10 mouse cellular contexts compared by ENCODE assay signal in the genomic region with DNA sequence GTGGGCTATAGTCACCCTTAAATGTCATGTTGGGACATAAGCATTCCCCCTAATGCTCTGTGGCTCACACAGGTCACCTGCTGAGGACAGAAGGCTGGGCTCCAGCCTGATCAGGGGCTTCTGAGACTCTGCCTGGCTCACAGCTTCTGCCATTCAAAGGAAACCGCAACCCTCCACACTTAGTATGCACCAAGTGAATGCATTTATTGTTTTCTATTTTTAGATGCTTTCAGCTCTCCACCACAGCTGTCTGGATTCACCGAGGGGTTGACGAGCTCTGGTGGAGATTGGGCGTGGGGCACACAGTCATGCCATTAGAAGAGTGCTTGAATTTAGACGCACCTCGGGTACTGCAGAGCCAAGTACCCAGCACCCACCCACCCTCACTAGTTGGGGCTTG. TPM values are rescaled to one million over a fixed set of nuclear protein-coding genes. Genes with fewer than 3 reads are reported as not detected.
DNase-seq lines count a peak whose midpoint lies in the region; ATAC-seq lines count a peak whose summit lies in the region.
"Had no signal": no experiment of that assay in that cellular context is flagged by ENCODE, and none has a peak within 500 bp of the region (broad histone marks: within the 10 kb centered on the region; RNA-seq: fewer than 3 reads in every experiment).

No protein-coding gene starts in this region.

- no peaks in the 10 kb centered on the region for H3K9me3 ChIP-seq in kidney, embryonic 16.5 days (ENCODE audit: low read length)
- no peaks in the 10 kb centered on the region for H3K9me3 ChIP-seq in embryonic facial prominence, embryonic 10.5 days
- no peaks in the 10 kb centered on the region for H3K9me3 ChIP-seq in hindbrain, embryonic 16.5 days (ENCODE audit: control insufficient read depth, low read length)
- H3K9me3 ChIP-seq in midbrain, embryonic 14.5 days (ENCODE audit: control insufficient read depth, low read length), result no peaks in the 10 kb centered on the region

- H3K9ac ChIP-seq in kidney, embryonic 16.5 days (replicated peaks; ENCODE audit: low read length), result peak overlapping the region; percentile 92
- peak overlapping the region; percentile 74 for H3K9ac ChIP-seq in hindbrain, embryonic 16.5 days (ENCODE audit: low read depth, low read length)
- peak overlapping the region; percentile 94 for H3K9ac ChIP-seq in midbrain, embryonic 14.5 days (replicated peaks; ENCODE audit: low read length)

- H3K36me3 ChIP-seq in kidney, embryonic 16.5 days (ENCODE audit: insufficient read depth, low read length), result peaks cover 6% of the 10 kb centered on the region
- H3K36me3 ChIP-seq in embryonic facial prominence, embryonic 10.5 days (replicated peaks), result peaks cover 44% of the 10 kb centered on the region
- H3K36me3 ChIP-seq in hindbrain, embryonic 16.5 days (ENCODE audit: control insufficient read depth, insufficient read depth, low read length), result 0 out of 2 replicates have a peak, but pooled peaks cover 3% of the 10 kb centered on the region
- H3K36me3 ChIP-seq in midbrain, embryonic 14.5 days (ENCODE audit: control insufficient read depth, insufficient read depth, low read length), result peaks cover 26% of the 10 kb centered on the region

- H3K4me3 ChIP-seq in kidney, embryonic 16.5 days (ENCODE audit: low read length), result peak overlapping the region; percentile 78
- peak overlapping the region; percentile 91 for H3K4me3 ChIP-seq in embryonic facial prominence, embryonic 10.5 days
- H3K4me3 ChIP-seq in hindbrain, embryonic 16.5 days (ENCODE audit: low read length), result peak overlapping the region; percentile 65
- H3K4me3 ChIP-seq in midbrain, embryonic 14.5 days (replicated peaks; ENCODE audit: low read depth, low read length), result peak overlapping the region; percentile 89

- peak overlapping the region; percentile 97 for H3K4me2 ChIP-seq in kidney, embryonic 16.5 days (replicated peaks; ENCODE audit: low read depth, low read length)
- H3K4me2 ChIP-seq in hindbrain, embryonic 16.5 days (ENCODE audit: low read length), result peak overlapping the region; percentile 96
- peak overlapping the region; percentile 97 for H3K4me2 ChIP-seq in midbrain, embryonic 14.5 days (ENCODE audit: low read length)

- ATAC-seq in kidney, embryonic 16.5 days (ENCODE audit: low FRiP score, low TSS enrichment), result no peak
- no peak for ATAC-seq in hindbrain, embryonic 16.5 days
- no peak for ATAC-seq in midbrain, embryonic 14.5 days (ENCODE audit: low FRiP score, low TSS enrichment)
- ATAC-seq in megakaryocyte progenitor cell, adult 5-6 weeks (replicated peaks; ENCODE audit: poor library complexity), result no peak

- DNase-seq in kidney, postnatal 4 days, result no peak
- DNase-seq in embryonic facial prominence, embryonic 10.5 days (ENCODE audit: low spot score), result no peak
- DNase-seq in midbrain, embryonic 14.5 days, result peak; percentile 55
- no peak for DNase-seq in layer of hippocampus, adult 8-10 months (ENCODE audit: low spot score in 2 of 2)
- no peak for DNase-seq in cerebellum, adult 9-10 months

- WGBS in kidney, embryonic 16.5 days, result 7% methylated on average over 6 of the region's 6 CpGs
- WGBS in embryonic facial prominence, embryonic 10.5 days, result 15% methylated on average over 6 of the region's 6 CpGs
- WGBS in hindbrain, embryonic 16.5 days, result 5% methylated on average over 6 of the region's 6 CpGs
- WGBS in midbrain, embryonic 14.5 days, result 2% methylated on average over 6 of the region's 6 CpGs

- peak overlapping the region; percentile 29; the same call in 1 of the 2 replicates for H3K27ac ChIP-seq in kidney, embryonic 16.5 days (ENCODE audit: low read length)
- H3K27ac ChIP-seq in embryonic facial prominence, embryonic 10.5 days (replicated peaks), result peak overlapping the region; percentile 98
- H3K27ac ChIP-seq in hindbrain, embryonic 16.5 days (ENCODE audit: low read depth, low read length), result peak overlapping the region; percentile 90
- peak overlapping the region; percentile 97 for H3K27ac ChIP-seq in midbrain, embryonic 14.5 days (replicated peaks; ENCODE audit: low read depth, low read length)

- no peaks in the 10 kb centered on the region for H3K27me3 ChIP-seq in kidney, embryonic 16.5 days (ENCODE audit: insufficient read depth, low read length)
- H3K27me3 ChIP-seq in embryonic facial prominence, embryonic 10.5 days (replicated peaks; ENCODE audit: low read depth, poor library complexity, severe bottlenecking), result 0 out of 2 replicates have a peak, but pooled peaks cover under 1% of the 10 kb centered on the region
- H3K27me3 ChIP-seq in hindbrain, embryonic 16.5 days (replicated peaks; ENCODE audit: control insufficient read depth, insufficient read depth, low read length), result no peaks in the 10 kb centered on the region
- no peaks in the 10 kb centered on the region for H3K27me3 ChIP-seq in midbrain, embryonic 14.5 days (ENCODE audit: control insufficient read depth, insufficient read depth, low read length)

- H3K4me1 ChIP-seq in kidney, embryonic 16.5 days (ENCODE audit: insufficient read depth, low read length), result peaks cover 32% of the 10 kb centered on the region
- H3K4me1 ChIP-seq in embryonic facial prominence, embryonic 10.5 days, result peaks cover 48% of the 10 kb centered on the region
- H3K4me1 ChIP-seq in hindbrain, embryonic 16.5 days (ENCODE audit: control insufficient read depth, insufficient read depth, low read depth, low read length), result peaks cover 29% of the 10 kb centered on the region
- H3K4me1 ChIP-seq in midbrain, embryonic 14.5 days (ENCODE audit: control insufficient read depth, insufficient read depth, low read length), result peaks cover 28% of the 10 kb centered on the region

RNA-seq across cellular contexts. Expression of a gene that starts 1.0 kb away (rescaled TPM):
- polyA plus RNA-seq in kidney, embryonic 16.5 days (2015; fragmentation: Nextera tagmentation; extraction: Ambion mirVana), result 7.9 and 8.2 TPM in 2 replicates
- 9.3 and 12.3 TPM in 2 replicates for polyA plus RNA-seq in embryonic facial prominence, embryonic 10.5 days (2016; fragmentation: Nextera tagmentation; extraction: Ambion mirVana)
- polyA plus RNA-seq in hindbrain, embryonic 16.5 days (2015; fragmentation: Nextera tagmentation; extraction: Ambion mirVana), result 10.4 and 11.2 TPM in 2 replicates
- polyA plus RNA-seq in midbrain, embryonic 14.5 days (2014; fragmentation: Nextera tagmentation; extraction: Ambion mirVana), result 14.9 and 16.7 TPM in 2 replicates
- total RNA-seq in layer of hippocampus, adult 8-10 months (2022), result 1 to 10 TPM; 1.2 to 2.3 (median 1.5) TPM
- 3,382 and 3,510 TPM in 2 replicates for total RNA-seq in megakaryocyte progenitor cell, adult 5-6 weeks (2015)
- 738 and 1,001 TPM in 2 replicates for total RNA-seq in megakaryocyte progenitor cell, adult 5-6 weeks (2017)

RNA-seq across cellular contexts. Expression of a gene that starts 1.1 kb away (rescaled TPM):
- polyA plus RNA-seq in kidney, embryonic 16.5 days (2015; fragmentation: Nextera tagmentation; extraction: Ambion mirVana), result 72.7 and 78.6 TPM in 2 replicates
- 123 and 139 TPM in 2 replicates for polyA plus RNA-seq in embryonic facial prominence, embryonic 10.5 days (2016; fragmentation: Nextera tagmentation; extraction: Ambion mirVana)
- polyA plus RNA-seq in hindbrain, embryonic 16.5 days (2015; fragmentation: Nextera tagmentation; extraction: Ambion mirVana), result 387 and 426 TPM in 2 replicates
- polyA plus RNA-seq in midbrain, embryonic 14.5 days (2014; fragmentation: Nextera tagmentation; extraction: Ambion mirVana), result 342 and 375 TPM in 2 replicates
- total RNA-seq in layer of hippocampus, adult 8-10 months (2022), result 10 to 100 TPM; 34.6 to 41.0 (median 38.0) TPM
- total RNA-seq in megakaryocyte progenitor cell, adult 5-6 weeks (2015), result 39.0 and 41.2 TPM in 2 replicates
- 93.9 and 96.9 TPM in 2 replicates for total RNA-seq in megakaryocyte progenitor cell, adult 5-6 weeks (2017)

RNA-seq across cellular contexts. Expression of a gene that starts 12.7 kb away (rescaled TPM):
- 0.60 and 0.76 TPM in 2 replicates for polyA plus RNA-seq in kidney, embryonic 16.5 days (2015; fragmentation: Nextera tagmentation; extraction: Ambion mirVana)
- 0.20 TPM in 1 of 2 replicates, not detected in the other for polyA plus RNA-seq in embryonic facial prominence, embryonic 10.5 days (2016; fragmentation: Nextera tagmentation; extraction: Ambion mirVana)
- 0.26 and 0.32 TPM in 2 replicates for polyA plus RNA-seq in hindbrain, embryonic 16.5 days (2015; fragmentation: Nextera tagmentation; extraction: Ambion mirVana)
- polyA plus RNA-seq in midbrain, embryonic 14.5 days (2014; fragmentation: Nextera tagmentation; extraction: Ambion mirVana), result not detected in 2 replicates
- total RNA-seq in layer of hippocampus, adult 8-10 months (2022), result not detected
- 6,143 and 8,228 TPM in 2 replicates for total RNA-seq in megakaryocyte progenitor cell, adult 5-6 weeks (2015)
- 2,359 and 2,989 TPM in 2 replicates for total RNA-seq in megakaryocyte progenitor cell, adult 5-6 weeks (2017)
- total RNA-seq: layer of hippocampus, postnatal 10 days had no signal
- polyA plus RNA-seq: urinary bladder, adult 2 months had no signal

RNA-seq across cellular contexts. Expression of a gene that starts 17.3 kb away (rescaled TPM):
- not detected in 2 replicates for polyA plus RNA-seq in kidney, embryonic 16.5 days (2015; fragmentation: Nextera tagmentation; extraction: Ambion mirVana)
- polyA plus RNA-seq in embryonic facial prominence, embryonic 10.5 days (2016; fragmentation: Nextera tagmentation; extraction: Ambion mirVana), result not detected in 2 replicates
- not detected in 2 replicates for polyA plus RNA-seq in hindbrain, embryonic 16.5 days (2015; fragmentation: Nextera tagmentation; extraction: Ambion mirVana)
- polyA plus RNA-seq in midbrain, embryonic 14.5 days (2014; fragmentation: Nextera tagmentation; extraction: Ambion mirVana), result not detected in 2 replicates
- total RNA-seq in layer of hippocampus, adult 8-10 months (2022), result under 1 TPM in 1 of 4 experiments, not detected in 3; 0.39 TPM
- total RNA-seq in megakaryocyte progenitor cell, adult 5-6 weeks (2015), result 0.49 and 0.56 TPM in 2 replicates
- 1.2 TPM in 1 of 2 replicates, not detected in the other for total RNA-seq in megakaryocyte progenitor cell, adult 5-6 weeks (2017)
- total RNA-seq: layer of hippocampus, postnatal 10 days had no signal

RNA-seq across cellular contexts. Expression of a gene that starts 19.1 kb away (rescaled TPM):
- 431 and 491 TPM in 2 replicates for polyA plus RNA-seq in kidney, embryonic 16.5 days (2015; fragmentation: Nextera tagmentation; extraction: Ambion mirVana)
- polyA plus RNA-seq in embryonic facial prominence, embryonic 10.5 days (2016; fragmentation: Nextera tagmentation; extraction: Ambion mirVana), result 406 and 416 TPM in 2 replicates
- polyA plus RNA-seq in hindbrain, embryonic 16.5 days (2015; fragmentation: Nextera tagmentation; extraction: Ambion mirVana), result 61.2 and 79.2 TPM in 2 replicates
- 47.5 and 74.0 TPM in 2 replicates for polyA plus RNA-seq in midbrain, embryonic 14.5 days (2014; fragmentation: Nextera tagmentation; extraction: Ambion mirVana)
- 10 to 100 TPM; 67.7 to 76.4 (median 73.7) TPM for total RNA-seq in layer of hippocampus, adult 8-10 months (2022)
- total RNA-seq in megakaryocyte progenitor cell, adult 5-6 weeks (2015), result 218 and 262 TPM in 2 replicates
- 172 and 187 TPM in 2 replicates for total RNA-seq in megakaryocyte progenitor cell, adult 5-6 weeks (2017)

Comparison
In these comparisons a context has a peak if more than half of its experiments do, and no peak if none do; other contexts are left out.
1. H3K27ac ChIP-seq: peak in every context shown above with its lines; median percentile 98 in embryonic facial prominence, embryonic 10.5 days; 97 in midbrain, embryonic 14.5 days; 90 in hindbrain, embryonic 16.5 days; 29 in kidney, embryonic 16.5 days.